Mouse (Mus musculus): ENCODE data around the gene Zfp184. TPM values are rescaled to one million over a fixed set of nuclear protein-coding genes. Genes with fewer than 3 reads are reported as not detected.
"Not testable (repeated sequence)": the region's sequence is repeated elsewhere in the genome, so short reads cannot be mapped to it uniquely, and the experiment has no call there.

The Zfp184 gene
- 23.2 and 25.2 TPM in 2 replicates for polyA plus RNA-seq (2016; fragmentation: Nextera tagmentation; extraction: Ambion mirVana)

DNA sequence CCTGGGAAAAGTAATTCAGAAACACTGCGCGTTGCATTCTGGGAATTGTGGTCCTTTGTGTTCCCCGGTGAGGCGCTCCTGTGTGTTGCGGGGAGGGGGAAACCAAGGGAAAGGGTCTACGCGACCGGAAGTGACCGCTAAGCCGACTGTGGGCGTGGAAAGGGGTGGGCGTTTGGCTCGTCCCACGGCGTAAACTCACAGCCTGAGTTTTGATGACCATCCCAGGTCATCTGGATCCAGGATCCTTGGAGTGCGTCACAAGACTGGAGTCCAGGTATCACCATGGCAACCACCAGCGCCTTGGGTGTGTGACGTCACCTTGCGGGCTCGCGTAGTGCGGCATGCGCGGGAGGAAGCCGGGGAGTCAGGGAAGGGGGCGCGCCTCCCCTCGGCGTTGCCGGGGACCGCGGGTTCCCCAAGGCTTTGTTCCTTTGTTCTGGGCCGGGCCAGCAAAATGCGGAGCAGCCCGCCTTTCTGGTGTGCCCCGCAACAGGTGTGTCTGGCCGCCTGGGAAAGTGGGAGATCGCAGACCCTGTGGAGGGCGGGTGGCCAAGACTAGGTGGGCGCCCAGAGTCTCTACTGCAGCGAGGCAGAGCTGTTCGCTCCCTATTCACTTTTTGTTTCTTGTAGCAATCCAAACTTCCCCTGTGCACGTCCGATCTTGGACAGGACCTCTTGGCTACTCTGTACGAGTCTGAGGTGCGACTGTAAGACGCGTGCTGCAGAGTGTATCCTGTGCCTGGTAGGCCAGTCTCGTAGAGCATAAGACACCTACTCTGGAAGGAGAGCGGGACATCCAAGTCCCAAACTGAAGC is at the start of gene Zfp184:
Gene Zfp184, plus strand, starts transcription at position 169 of the 815 bp plus-strand sequence.
- H3K9me3 ChIP-seq: no peaks in the 10 kb centered on the region
- no peaks in the 10 kb centered on the region for H3K27me3 ChIP-seq
- peaks cover 20% of the 10 kb centered on the region for H3K36me3 ChIP-seq
- peak within 1 kb of the TSS; percentile 76 for H3K9ac ChIP-seq (replicated peaks)
- ATAC-seq (ENCODE audit: insufficient number of reproducible peaks, insufficient read depth, low FRiP score, low TSS enrichment, low read depth): peak; percentile 94
- peaks cover 13% of the 10 kb centered on the region for H3K4me1 ChIP-seq (replicated peaks)
- H3K27ac ChIP-seq: peak within 1 kb of the TSS; percentile 86
- under 1% methylated on average over 50 of the region's 50 CpGs for WGBS
- H3K4me3 ChIP-seq (replicated peaks): peak within 1 kb of the TSS; percentile 67
- H3K4me2 ChIP-seq: peak within 1 kb of the TSS; percentile 73

DNA sequence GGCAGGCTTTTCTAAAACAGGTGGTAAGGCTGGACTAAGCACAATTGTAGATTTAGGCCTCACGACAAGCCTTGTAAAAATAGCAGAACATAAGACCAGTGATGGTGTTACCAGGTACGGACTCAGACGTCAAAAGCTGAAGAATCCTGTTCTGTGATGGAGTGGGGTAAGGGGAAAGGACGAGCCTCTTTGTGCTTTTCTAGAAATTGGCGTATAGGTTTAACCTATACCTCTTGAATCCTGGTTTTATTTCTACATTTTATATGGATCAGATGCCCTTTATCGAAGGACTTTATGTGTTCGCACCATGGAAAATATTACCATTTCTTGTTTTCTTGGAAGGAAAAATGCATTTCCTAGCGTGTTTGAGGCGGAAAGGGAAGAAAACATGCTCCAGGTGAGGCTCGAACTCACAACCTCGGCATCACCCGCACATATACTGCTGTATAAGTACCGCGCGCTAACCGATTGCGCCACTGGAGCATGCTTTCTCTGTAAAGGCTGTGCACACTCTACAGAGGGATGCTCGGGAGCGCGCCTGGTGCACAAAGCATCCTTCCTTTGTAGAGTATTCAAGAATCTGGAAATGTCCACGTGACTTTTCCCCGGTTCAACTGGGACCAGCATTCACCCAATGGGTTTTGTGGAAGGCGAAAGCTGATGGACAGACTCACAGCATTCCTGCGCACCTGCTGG is 48.2 kb upstream of the Zfp184 start:
- H3K9ac ChIP-seq (replicated peaks): peak overlapping the region; percentile 28
- H3K27me3 ChIP-seq: no peaks in the 10 kb centered on the region
- peaks cover 6% of the 10 kb centered on the region; the same call in 1 of the 2 replicates for H3K4me1 ChIP-seq (replicated peaks)
- peak overlapping the region; percentile 31; the same call in 1 of the 2 replicates for H3K27ac ChIP-seq
- H3K4me3 ChIP-seq (replicated peaks): peak overlapping the region; percentile 48
- H3K4me2 ChIP-seq: peak overlapping the region; percentile 63
- no peaks in the 10 kb centered on the region for H3K9me3 ChIP-seq
- peak; percentile 86 for ATAC-seq (ENCODE audit: insufficient number of reproducible peaks, insufficient read depth, low FRiP score, low TSS enrichment, low read depth)
- WGBS: 6% methylated on average over 24 of the region's 24 CpGs
- H3K36me3 ChIP-seq: no peaks in the 10 kb centered on the region

DNA sequence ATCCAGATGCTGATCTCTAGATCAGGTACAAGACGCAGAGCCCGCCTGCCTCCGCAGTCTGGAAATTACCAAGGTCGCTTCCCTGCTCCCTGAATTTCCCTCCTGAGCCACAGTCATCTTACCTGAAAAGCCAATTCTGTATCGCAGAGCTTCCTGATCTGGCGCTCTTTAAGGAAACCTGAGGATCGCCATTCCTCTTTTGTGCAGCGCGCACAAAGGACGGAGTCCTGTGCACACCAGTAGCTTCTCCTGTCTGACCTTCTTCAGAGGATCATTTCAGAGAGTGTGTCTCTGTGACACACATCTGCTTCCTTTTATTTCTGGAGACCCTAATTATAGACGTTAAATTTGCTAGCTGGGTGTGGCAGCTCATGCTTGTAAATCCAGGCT is 47.7 kb upstream of the Zfp184 start:
- Histone ChIP-seq H3K27me3 (no peaks in the 10 kb centered on the region), H3K9me3 (no peaks in the 10 kb centered on the region), H3K27ac (peak overlapping the region; percentile 31; the same call in 1 of the 2 replicates), H3K36me3 (no peaks in the 10 kb centered on the region), H3K4me1 (replicated peaks) (peaks cover 6% of the 10 kb centered on the region; the same call in 1 of the 2 replicates), H3K4me2 (peak overlapping the region; percentile 63), H3K4me3 (replicated peaks) (peak overlapping the region; percentile 48), H3K9ac (replicated peaks) (peak overlapping the region; percentile 28)
- ATAC-seq (ENCODE audit: insufficient number of reproducible peaks, insufficient read depth, low FRiP score, low TSS enrichment, low read depth): 0 out of 2 replicates have a peak, but pooled peaks have one; percentile 30
- under 1% methylated on average over 11 of the region's 11 CpGs for WGBS

GRCm38 (mm10) chr13:21900870-21901565 is 43.9 kb upstream of the Zfp184 start:
- ATAC-seq (ENCODE audit: insufficient number of reproducible peaks, insufficient read depth, low FRiP score, low TSS enrichment, low read depth); H3K4me2 ChIP-seq; H3K27ac ChIP-seq; H3K27me3 ChIP-seq; H3K9ac ChIP-seq (replicated peaks); H3K4me3 ChIP-seq (replicated peaks); H3K36me3 ChIP-seq; H3K9me3 ChIP-seq: not testable (repeated sequence)
- WGBS: 91% methylated on average over 9 of the region's 9 CpGs
- peaks cover 16% of the 10 kb centered on the region for H3K4me1 ChIP-seq (replicated peaks)

- H3K4me3 ChIP-seq (replicated peaks): no peak overlapping the region
- no peaks in the 10 kb centered on the region for H3K9me3 ChIP-seq
- no peaks in the 10 kb centered on the region for H3K27me3 ChIP-seq
- ATAC-seq (ENCODE audit: insufficient number of reproducible peaks, insufficient read depth, low FRiP score, low TSS enrichment, low read depth): no peak
- H3K27ac ChIP-seq: no peak overlapping the region
- H3K9ac ChIP-seq (replicated peaks): no peak overlapping the region
- peaks cover 10% of the 10 kb centered on the region; the same call in 1 of the 2 replicates for H3K4me1 ChIP-seq (replicated peaks)
- 64% methylated on average over 3 of the region's 3 CpGs for WGBS
- no peaks in the 10 kb centered on the region for H3K36me3 ChIP-seq
- H3K4me2 ChIP-seq: no peak overlapping the region
Observed at GRCm38 (mm10) chr13:21903500-21903899, 41.4 kb upstream of the Zfp184 start.

DNA sequence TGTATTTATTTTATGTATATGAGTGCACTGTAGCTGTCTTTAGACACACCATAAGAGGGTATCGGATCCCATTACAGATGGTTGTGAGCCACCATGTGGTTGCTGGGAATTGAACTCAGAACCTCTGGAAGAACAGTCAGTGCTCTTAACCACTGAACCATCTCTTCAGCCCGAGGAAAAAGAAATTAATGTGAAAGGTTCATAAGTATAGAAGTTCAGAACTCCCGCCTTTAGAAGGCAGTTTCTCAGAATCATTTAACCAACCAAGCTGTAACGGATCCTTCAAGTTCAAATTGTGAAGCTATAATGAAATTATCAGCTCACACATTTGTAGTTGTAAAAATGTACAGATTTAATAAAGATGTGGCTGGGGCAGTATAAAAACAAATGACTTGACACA is 40.8 kb upstream of the Zfp184 start:
- not testable (repeated sequence) for H3K27me3 ChIP-seq; H3K27ac ChIP-seq; H3K4me1 ChIP-seq (replicated peaks); H3K36me3 ChIP-seq; H3K4me2 ChIP-seq; H3K9me3 ChIP-seq; H3K9ac ChIP-seq (replicated peaks); ATAC-seq (ENCODE audit: insufficient number of reproducible peaks, insufficient read depth, low FRiP score, low TSS enrichment, low read depth); H3K4me3 ChIP-seq (replicated peaks)
- WGBS: 72% methylated on average over 4 of the region's 4 CpGs

GRCm38 (mm10) chr13:21906301-21906700 is 38.6 kb upstream of the Zfp184 start:
- Histone ChIP-seq H3K4me1 (replicated peaks) (peaks cover 10% of the 10 kb centered on the region; the same call in 1 of the 2 replicates), H3K27ac (no peak overlapping the region), H3K9ac (replicated peaks) (no peak overlapping the region), H3K4me2 (no peak overlapping the region), H3K9me3 (no peaks in the 10 kb centered on the region), H3K4me3 (replicated peaks) (no peak overlapping the region), H3K36me3 (no peaks in the 10 kb centered on the region), H3K27me3 (no peaks in the 10 kb centered on the region)
- no peak for ATAC-seq (ENCODE audit: insufficient number of reproducible peaks, insufficient read depth, low FRiP score, low TSS enrichment, low read depth)
- WGBS: 31% methylated on average over 7 of the region's 7 CpGs

GRCm38 (mm10) chr13:21906946-21907806 is 37.7 kb upstream of the Zfp184 start:
- 7% methylated on average over 22 of the region's 22 CpGs for WGBS
- Histone ChIP-seq H3K4me1 (replicated peaks) (peaks cover 10% of the 10 kb centered on the region; the same call in 1 of the 2 replicates), H3K4me3 (replicated peaks) (peak overlapping the region; percentile 9), H3K9ac (replicated peaks) (no peak overlapping the region), H3K27me3 (no peaks in the 10 kb centered on the region), H3K27ac (no peak overlapping the region), H3K36me3 (no peaks in the 10 kb centered on the region), H3K9me3 (no peaks in the 10 kb centered on the region), H3K4me2 (peak overlapping the region; percentile 18)
- no peak for ATAC-seq (ENCODE audit: insufficient number of reproducible peaks, insufficient read depth, low FRiP score, low TSS enrichment, low read depth)

DNA sequence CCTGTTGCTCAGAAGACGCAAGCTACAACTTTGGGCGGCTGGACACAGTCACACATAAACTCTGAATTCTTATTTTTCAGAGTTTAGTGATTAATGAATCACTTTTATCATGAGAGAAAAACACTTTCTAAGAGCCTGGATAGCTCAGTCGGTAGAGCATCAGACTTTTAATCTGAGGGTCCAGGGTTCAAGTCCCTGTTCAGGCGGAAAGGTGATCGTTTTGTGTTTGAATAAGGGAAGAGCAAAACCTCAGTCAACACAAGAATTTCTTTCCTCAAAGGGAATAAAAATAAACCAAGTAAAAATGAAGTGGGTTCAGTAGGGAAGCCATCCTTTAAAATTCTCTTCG is 37.1 kb upstream of the Zfp184 start:
- peak overlapping the region; percentile 9 for H3K4me3 ChIP-seq (replicated peaks)
- H3K27me3 ChIP-seq; ATAC-seq (ENCODE audit: insufficient number of reproducible peaks, insufficient read depth, low FRiP score, low TSS enrichment, low read depth); H3K9me3 ChIP-seq; H3K36me3 ChIP-seq; H3K27ac ChIP-seq; H3K4me1 ChIP-seq (replicated peaks); H3K9ac ChIP-seq (replicated peaks): not testable (repeated sequence)
- H3K4me2 ChIP-seq: peak overlapping the region; percentile 18; the same call in 1 of the 2 replicates
- WGBS: 12% methylated on average over 6 of the region's 6 CpGs

- ATAC-seq (ENCODE audit: insufficient number of reproducible peaks, insufficient read depth, low FRiP score, low TSS enrichment, low read depth): no peak
- H3K9ac ChIP-seq (replicated peaks): no peak overlapping the region
- WGBS: 4% methylated on average over 7 of the region's 7 CpGs
- peaks cover 19% of the 10 kb centered on the region; the same call in 1 of the 2 replicates for H3K27me3 ChIP-seq
- no peak overlapping the region for H3K27ac ChIP-seq
- no peaks in the 10 kb centered on the region for H3K36me3 ChIP-seq
- H3K4me1 ChIP-seq (replicated peaks): no peaks in the 10 kb centered on the region
- H3K4me2 ChIP-seq: peak overlapping the region; percentile 32
- peak overlapping the region; percentile 27 for H3K4me3 ChIP-seq (replicated peaks)
- no peaks in the 10 kb centered on the region for H3K9me3 ChIP-seq
Observed at GRCm38 (mm10) chr13:21910735-21911134, 34.2 kb upstream of the Zfp184 start.
